Mouse (Mus musculus) lung, embryonic 16.5 days (tissue): Measurements from ENCODE around the gene Ube2e2. TPM values are rescaled to one million over a fixed set of nuclear protein-coding genes. Genes with fewer than 3 reads are reported as not detected.
"Not testable (repeated sequence)": the region's sequence is repeated elsewhere in the genome, so short reads cannot be mapped to it uniquely, and the experiment has no call there.

Source experiments
- ATAC-seq: fragments of 200-750 bp; cut with Nextera tagmentation; 2 replicates; pipeline ENCODE4 v1.8.0; 2017; ENCODE audit warnings: low read depth, mild to moderate bottlenecking, moderate library complexity
- H3K27ac ChIP-seq: fragments of 300-500 bp; sonication (generic); 2 replicates; pipeline ENCODE4 v1.5.1; 2014; ENCODE audit warnings: mild to moderate bottlenecking, control low read depth, low read length
- H3K27me3 ChIP-seq: fragments of 300-500 bp; sonication (generic); 2 replicates; pipeline ENCODE4 v1.6.1; 2014; ENCODE audit warnings: low read depth, low read length, mixed read lengths; ENCODE audit not compliant: control insufficient read depth, insufficient read depth
- H3K36me3 ChIP-seq: fragments of 300-500 bp; sonication (generic); 2 replicates; pipeline ENCODE4 v1.6.1; 2014; ENCODE audit warnings: low read length; ENCODE audit not compliant: control insufficient read depth, insufficient read depth
- H3K4me1 ChIP-seq: fragments of 300-500 bp; sonication (generic); replicated peaks from 2 replicates; pipeline ENCODE4 v1.6.1; 2014; ENCODE audit warnings: low read length, mixed read lengths; ENCODE audit not compliant: control insufficient read depth, insufficient read depth
- H3K4me2 ChIP-seq: fragments of 300-500 bp; sonication (generic); 2 replicates; pipeline ENCODE4 v1.6.1; 2014; ENCODE audit warnings: low read depth, low read length, control low read depth
- H3K4me3 ChIP-seq: fragments of 300-500 bp; sonication (generic); 2 replicates; pipeline ENCODE4 v1.5.1; 2014; ENCODE audit warnings: mild to moderate bottlenecking, low read length, control low read depth
- H3K9ac ChIP-seq: fragments of 300-500 bp; sonication (generic); 2 replicates; pipeline ENCODE4 v1.6.1; 2014; ENCODE audit warnings: low read length, control low read depth
- H3K9me3 ChIP-seq: fragments of 300-500 bp; sonication (generic); 2 replicates; pipeline ENCODE4 v1.6.1; 2016; ENCODE audit warnings: low read length; ENCODE audit not compliant: control insufficient read depth
- whole genome bisulfite sequencing: fragments of 180-500 bp; shearing (Covaris S2); extraction: QIAGEN DNeasy Blood & Tissue Kit; methylation state at CpG from one replicate; pipeline ENCODE4 v1.1.7; 2014; 5-methylcytosine and 5-hydroxymethylcytosine counted together
- polyA plus RNA-seq: library from polyadenylated mRNA; unstranded; fragments of >200 nt; fragmentation: Nextera tagmentation; extraction: Ambion mirVana; gene quantifications from 2 replicates; pipeline ENCODE4 v1.2.1, GENCODE M21; 2015

Ube2e2 gene
- polyA plus RNA-seq, 1 experiment from 2014 or later = 57.7 TPM

GRCm38 (mm10) chr14:18586239-18587034 lies 307.6 kb downstream of the Ube2e2 start:
- 80% methylated on average over 4 of the region's 4 CpGs for WGBS
- H3K9ac ChIP-seq = no peak overlapping the region
- no peak for ATAC-seq

GRCm38 (mm10) chr14:18581735-18582134 lies 312.3 kb downstream of the Ube2e2 start:
- H3K4me1 ChIP-seq = no peaks in the 10 kb centered on the region
- H3K4me3 ChIP-seq = no peak overlapping the region
- H3K9ac ChIP-seq = no peak overlapping the region
- no peak for ATAC-seq
- WGBS = 87% methylated on average over 4 of the region's 4 CpGs
- H3K9me3 ChIP-seq = no peaks in the 10 kb centered on the region
- no peaks in the 10 kb centered on the region for H3K27me3 ChIP-seq
- H3K27ac ChIP-seq = no peak overlapping the region
- no peaks in the 10 kb centered on the region for H3K36me3 ChIP-seq
- no peak overlapping the region for H3K4me2 ChIP-seq

More at GRCm38 (mm10) chr14:18586239-18587034, 307.6 kb downstream of the Ube2e2 start:
- H3K36me3 ChIP-seq = no peaks in the 10 kb centered on the region
- H3K4me3 ChIP-seq = no peak overlapping the region
- H3K4me2 ChIP-seq = no peak overlapping the region
- H3K27ac ChIP-seq = no peak overlapping the region
- no peaks in the 10 kb centered on the region for H3K27me3 ChIP-seq
- H3K4me1 ChIP-seq = no peaks in the 10 kb centered on the region
- no peaks in the 10 kb centered on the region for H3K9me3 ChIP-seq

GRCm38 (mm10) chr14:18574756-18575155 lies 319.3 kb downstream of the Ube2e2 start:
- H3K4me3 ChIP-seq = no peak overlapping the region
- H3K27me3 ChIP-seq = no peaks in the 10 kb centered on the region
- no peaks in the 10 kb centered on the region for H3K9me3 ChIP-seq
- H3K9ac ChIP-seq = no peak overlapping the region
- ATAC-seq = no peak
- H3K36me3 ChIP-seq = no peaks in the 10 kb centered on the region
- WGBS = 38% methylated on average over 1 of the region's 2 CpGs
- H3K4me1 ChIP-seq = no peaks in the 10 kb centered on the region
- no peak overlapping the region for H3K27ac ChIP-seq
- H3K4me2 ChIP-seq = no peak overlapping the region

GRCm38 (mm10) chr14:18574130-18574721 lies 319.8 kb downstream of the Ube2e2 start:
- 0 out of 2 replicates have a peak, but pooled peaks have one; percentile 15 for ATAC-seq
- no peak overlapping the region for H3K9ac ChIP-seq
- no peaks in the 10 kb centered on the region for H3K4me1 ChIP-seq
- WGBS = 78% methylated on average over 10 of the region's 10 CpGs
- no peak overlapping the region for H3K4me2 ChIP-seq
- H3K27me3 ChIP-seq = no peaks in the 10 kb centered on the region
- no peak overlapping the region for H3K27ac ChIP-seq
- no peaks in the 10 kb centered on the region for H3K36me3 ChIP-seq
- H3K9me3 ChIP-seq = no peaks in the 10 kb centered on the region
- H3K4me3 ChIP-seq = no peak overlapping the region

GRCm38 (mm10) chr14:18573286-18573956 lies 320.6 kb downstream of the Ube2e2 start:
- WGBS = 74% methylated on average over 4 of the region's 4 CpGs
- Histone ChIP-seq H3K36me3 (no peaks in the 10 kb centered on the region), H3K9me3 (no peaks in the 10 kb centered on the region), H3K9ac (no peak overlapping the region), H3K4me1 (no peaks in the 10 kb centered on the region), H3K4me3 (no peak overlapping the region), H3K27me3 (no peaks in the 10 kb centered on the region), H3K4me2 (no peak overlapping the region), H3K27ac (no peak overlapping the region)
- ATAC-seq = no peak

- H3K27me3 ChIP-seq = no peaks in the 10 kb centered on the region
- H3K9me3 ChIP-seq = no peaks in the 10 kb centered on the region
- H3K9ac ChIP-seq = no peak overlapping the region
- H3K4me2 ChIP-seq = no peak overlapping the region
- ATAC-seq = no peak
- no peak overlapping the region for H3K27ac ChIP-seq
- no peaks in the 10 kb centered on the region for H3K4me1 ChIP-seq
- H3K36me3 ChIP-seq = no peaks in the 10 kb centered on the region
- 52% methylated on average over 4 of the region's 4 CpGs for WGBS
- no peak overlapping the region for H3K4me3 ChIP-seq
Measured at GRCm38 (mm10) chr14:18572852-18573251, 321.2 kb downstream of the Ube2e2 start.

- Histone ChIP-seq H3K4me1 (no peaks in the 10 kb centered on the region), H3K36me3 (no peaks in the 10 kb centered on the region), H3K27me3 (no peaks in the 10 kb centered on the region), H3K4me2 (no peak overlapping the region), H3K9me3 (no peaks in the 10 kb centered on the region), H3K9ac (no peak overlapping the region), H3K27ac (no peak overlapping the region), H3K4me3 (no peak overlapping the region)
- ATAC-seq = no peak
Measured at GRCm38 (mm10) chr14:18569615-18570014, 324.5 kb downstream of the Ube2e2 start.

GRCm38 (mm10) chr14:18564999-18565398 lies 329.1 kb downstream of the Ube2e2 start:
- H3K4me1 ChIP-seq, H3K9ac ChIP-seq, H3K9me3 ChIP-seq, H3K4me2 ChIP-seq, H3K27ac ChIP-seq, H3K36me3 ChIP-seq, H3K27me3 ChIP-seq, ATAC-seq, H3K4me3 ChIP-seq: not testable (repeated sequence)
- 75% methylated on average over 8 of the region's 8 CpGs for WGBS

- Histone ChIP-seq H3K4me1 (no peaks in the 10 kb centered on the region), H3K4me3 (no peak overlapping the region), H3K36me3 (no peaks in the 10 kb centered on the region), H3K27me3 (no peaks in the 10 kb centered on the region), H3K9ac (no peak overlapping the region), H3K27ac (no peak overlapping the region), H3K4me2 (no peak overlapping the region), H3K9me3 (no peaks in the 10 kb centered on the region)
- ATAC-seq = no peak
- 59% methylated on average over 1 of the region's 1 CpGs for WGBS
Measured at GRCm38 (mm10) chr14:18555287-18555686, 338.8 kb downstream of the Ube2e2 start.
